Mouse (Mus musculus) urinary bladder, postnatal 4 days (tissue): ENCODE measurements around the gene Gm17428.
"Not testable (repeated sequence)": the region's sequence is repeated elsewhere in the genome, so short reads cannot be mapped to it uniquely, and the experiment has no call there.

ENCODE experiments used
- DNase-seq, 2 experiments: peaks; one replicate each; pipeline ENCODE4 v3.0.0; 2021 to 2022; ENCODE audit warnings: low spot score in 2 of 2

Gene Gm17428

GRCm38 (mm10) chr14:54951587-54951986 is 25.1 kb upstream of the Gm17428 start:
- no peak for DNase-seq

- no peak for DNase-seq
Measured at GRCm38 (mm10) chr14:54953664-54954206, 23.0 kb upstream of the Gm17428 start.

GRCm38 (mm10) chr14:54954474-54954873 is 22.3 kb upstream of the Gm17428 start:
- no peak for DNase-seq

DNA sequence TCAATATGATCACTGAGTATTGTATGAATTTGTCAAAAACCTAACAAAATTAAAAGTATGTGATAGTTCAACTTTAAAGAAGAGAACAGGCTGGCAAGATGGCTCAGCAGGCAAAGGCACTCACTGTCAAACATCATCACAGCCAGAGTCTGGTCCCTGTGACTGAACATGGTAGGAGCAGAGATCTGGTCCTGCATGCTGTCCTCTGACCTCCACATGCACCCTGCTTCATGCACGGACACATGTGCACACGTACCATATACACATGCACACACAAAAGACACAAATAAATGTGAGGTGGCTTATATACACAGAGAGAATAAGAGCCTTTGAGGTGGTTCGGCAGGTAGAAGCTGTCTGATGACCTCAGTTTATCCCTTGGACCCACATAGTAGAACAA is 21.3 kb upstream of the Gm17428 start:
- DNase-seq = no peak

- no peak for DNase-seq
Measured at GRCm38 (mm10) chr14:54956533-54956932, 20.2 kb upstream of the Gm17428 start.

DNA sequence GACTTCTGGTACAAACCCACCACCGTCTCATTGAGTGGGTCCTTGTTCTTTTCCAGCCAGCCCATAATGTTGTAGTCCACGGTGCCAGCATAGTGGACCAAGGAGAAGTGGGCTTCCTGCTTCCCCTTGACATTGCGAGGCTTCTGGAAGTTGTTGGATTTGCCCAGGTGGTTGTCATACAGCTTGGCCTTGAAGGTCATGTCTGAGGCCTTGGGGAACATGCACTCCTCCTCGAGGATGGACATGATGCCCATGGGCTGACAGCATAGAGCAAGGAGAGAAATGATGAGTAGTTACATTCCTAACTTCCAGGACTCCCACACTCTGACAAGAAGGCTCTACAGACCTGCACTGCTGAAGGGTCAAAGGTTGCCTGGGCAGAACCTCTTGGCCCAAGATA is 18.2 kb upstream of the Gm17428 start:
- DNase-seq = no peak

GRCm38 (mm10) chr14:54959197-54959596 is 17.5 kb upstream of the Gm17428 start:
- no peak for DNase-seq

GRCm38 (mm10) chr14:54959853-54960613 is 16.7 kb upstream of the Gm17428 start:
- DNase-seq = not testable (repeated sequence)

DNA sequence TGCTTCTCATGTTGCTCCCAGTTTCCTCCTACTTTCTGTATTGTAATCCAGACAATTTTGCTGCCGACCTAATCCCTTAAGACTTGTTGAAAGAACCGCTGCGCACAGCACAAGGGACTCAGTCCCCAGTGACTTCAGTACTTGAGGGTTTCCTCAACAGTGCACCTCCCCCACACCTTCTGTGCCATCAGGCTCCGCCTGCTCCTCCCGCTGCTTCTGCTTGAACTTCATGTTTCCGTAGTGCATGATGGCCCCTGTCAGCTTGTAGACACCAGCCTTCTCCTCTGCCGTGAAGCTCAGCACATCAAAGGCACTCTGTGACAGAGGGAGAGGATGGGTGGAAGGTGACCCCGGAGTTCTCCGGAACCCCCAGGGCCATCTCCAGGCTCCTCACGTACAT is 16.0 kb upstream of the Gm17428 start:
- DNase-seq = no peak

GRCm38 (mm10) chr14:54961487-54961886 is 15.2 kb upstream of the Gm17428 start:
- DNase-seq = no peak

- no peak for DNase-seq
Measured at GRCm38 (mm10) chr14:54962714-54963113, 14.0 kb upstream of the Gm17428 start.

GRCm38 (mm10) chr14:54963727-54964126 is 13.0 kb upstream of the Gm17428 start:
- no peak for DNase-seq

DNA sequence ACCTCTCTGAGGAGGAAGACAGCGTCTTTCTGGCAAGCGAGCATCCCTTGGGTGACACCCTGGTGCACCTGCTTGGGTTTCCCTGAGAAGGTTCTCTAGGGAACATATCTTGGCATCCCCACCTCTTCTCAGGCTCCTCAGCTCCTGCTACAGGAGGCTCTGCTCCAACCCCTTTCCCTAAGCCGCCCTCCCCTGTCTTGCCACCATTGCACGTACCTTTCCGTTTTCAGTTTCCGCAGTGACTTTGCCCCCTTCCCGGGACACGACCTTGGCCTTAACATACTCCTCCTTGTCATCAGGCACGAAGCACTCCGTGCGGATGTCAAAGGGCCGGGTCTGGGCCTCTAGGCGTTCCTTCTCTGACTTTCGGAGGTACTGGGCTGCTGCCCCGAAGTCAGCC is 11.7 kb upstream of the Gm17428 start:
- no peak for DNase-seq

DNA sequence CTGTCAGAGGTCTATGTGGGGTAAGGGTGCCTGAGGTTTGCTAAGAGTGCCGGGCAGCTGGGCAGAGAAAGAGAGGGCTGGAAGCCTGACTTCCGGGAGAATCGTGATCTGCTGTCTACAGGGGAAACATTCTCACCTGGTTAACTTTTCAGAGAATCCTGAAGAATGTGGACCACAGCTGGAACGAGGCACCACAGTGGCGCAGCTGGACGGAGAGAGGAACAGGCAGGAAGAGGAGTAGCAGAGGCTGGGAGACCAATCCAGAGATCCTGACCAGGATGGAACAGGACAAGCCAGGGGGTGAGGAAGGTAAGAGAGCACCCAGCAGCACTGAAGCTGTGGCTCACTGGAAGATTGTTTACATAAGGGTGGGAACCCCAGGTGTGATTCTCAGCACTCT is 11.1 kb upstream of the Gm17428 start:
- DNase-seq = no peak

GRCm38 (mm10) chr14:54966320-54966977 is 10.3 kb upstream of the Gm17428 start, which contains the start of gene Myh6:
Myh6 (minus strand) TSS chr14:54966927.
- no peak for DNase-seq

DNA sequence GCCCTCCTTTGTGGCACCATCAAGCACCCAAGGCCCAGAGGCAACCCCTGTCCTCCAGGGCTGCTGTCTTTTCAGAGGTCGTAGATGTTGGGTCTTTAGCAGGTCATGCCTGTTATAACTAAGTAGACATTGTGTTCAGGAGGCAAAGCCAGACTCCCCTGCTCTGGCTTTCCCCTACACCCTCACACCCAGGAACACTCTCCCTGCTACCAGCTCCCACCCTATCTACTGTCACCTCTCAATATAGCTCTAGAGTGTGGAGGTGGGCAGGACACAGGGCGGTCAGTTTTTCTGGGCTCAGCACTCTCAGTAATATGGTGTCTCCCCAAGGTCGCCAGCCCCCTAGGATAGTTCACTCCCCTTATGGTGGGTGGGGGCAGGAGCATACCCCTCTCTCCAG is 8.9 kb upstream of the Gm17428 start:
- no peak for DNase-seq

GRCm38 (mm10) chr14:54968344-54968743 is 8.4 kb upstream of the Gm17428 start:
- no peak for DNase-seq

DNA sequence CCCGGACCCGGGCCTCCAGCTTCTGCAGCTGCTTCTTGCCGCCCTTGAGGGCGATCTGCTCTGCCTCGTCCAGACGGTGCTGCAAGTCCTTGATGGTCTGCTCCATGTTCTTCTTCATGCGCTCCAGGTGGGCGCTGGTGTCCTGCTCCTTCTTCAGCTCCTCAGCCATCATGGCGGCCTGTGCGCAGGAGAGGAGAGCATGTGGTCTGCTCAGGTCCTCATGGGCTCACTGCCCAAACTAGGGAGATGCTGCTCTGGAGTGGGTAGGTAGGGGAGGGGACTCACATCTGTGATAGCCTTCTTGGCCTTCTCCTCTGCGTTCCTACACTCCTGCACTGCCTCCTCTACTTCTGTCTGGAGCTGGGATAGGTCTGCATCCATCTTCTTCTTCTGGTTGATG is 3.9 kb upstream of the Gm17428 start:
- DNase-seq = not testable (repeated sequence)

GRCm38 (mm10) chr14:54974068-54974791 is 2.5 kb upstream of the Gm17428 start:
- DNase-seq = no peak

GRCm38 (mm10) chr14:54978664-54979063 is 1.9 kb downstream of the Gm17428 start:
- no peak for DNase-seq

DNA sequence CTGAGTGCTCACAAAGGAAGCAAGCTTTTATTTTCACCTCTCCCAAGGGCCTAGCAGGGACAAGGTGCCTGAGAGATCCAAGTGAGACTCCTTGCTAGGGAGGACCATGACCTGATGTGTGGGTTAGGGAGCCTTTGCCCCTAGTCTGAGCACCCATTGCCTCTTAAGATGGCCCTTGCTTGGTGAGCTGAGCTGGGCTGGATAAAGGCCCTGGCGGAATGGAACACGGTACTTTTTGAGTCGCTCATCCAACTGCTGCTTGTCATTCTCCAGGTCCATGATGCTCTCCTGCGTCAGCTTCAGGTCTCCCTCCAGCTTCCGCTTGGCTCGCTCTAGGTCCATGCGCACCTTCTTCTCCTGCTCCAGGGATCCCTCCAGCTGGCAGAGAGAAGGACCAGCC is 5.2 kb downstream of the Gm17428 start:
- DNase-seq = no peak

GRCm38 (mm10) chr14:54988350-54988874 is 11.7 kb downstream of the Gm17428 start:
- DNase-seq = not testable (repeated sequence)
